16 mouse cellular contexts compared by ENCODE assay signal in the genomic region with DNA sequence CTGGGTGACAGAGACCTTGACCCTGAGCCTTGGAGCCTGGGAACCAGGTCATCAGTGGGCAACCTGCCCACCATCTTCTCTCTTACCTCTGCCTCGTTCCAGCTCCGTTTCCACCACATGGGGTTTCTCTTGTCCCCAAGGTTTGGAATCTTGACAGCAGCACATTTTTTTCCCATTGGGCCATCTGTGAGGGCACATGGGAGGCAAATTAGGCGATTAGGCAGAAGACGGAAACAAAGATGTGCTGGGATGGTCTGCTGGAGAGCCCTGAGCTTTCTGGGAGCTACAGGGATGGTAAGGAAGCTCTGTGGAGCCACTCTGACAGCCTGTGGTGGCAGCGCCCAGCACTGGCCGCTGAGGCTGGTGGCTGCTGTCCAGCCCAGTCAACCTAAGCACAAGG.
DNase-seq lines count a peak whose midpoint lies in the region; ATAC-seq and TF ChIP-seq lines count a peak whose summit lies in the region.
"Had no signal": no experiment of that assay in that cellular context is flagged by ENCODE, and none has a peak within 500 bp of the region (broad histone marks: within the 10 kb centered on the region; RNA-seq: fewer than 3 reads in every experiment).

No protein-coding gene starts in this region.

- no peak overlapping the region for H3K4me2 ChIP-seq in hindbrain, postnatal 0 days (ENCODE audit: low read depth, low read length)
- no peak overlapping the region for H3K4me2 ChIP-seq in hindbrain, embryonic 11.5 days (replicated peaks; ENCODE audit: low read depth, low read length)
- H3K4me2 ChIP-seq in midbrain, embryonic 13.5 days (replicated peaks) = no peak overlapping the region
- H3K4me2 ChIP-seq: forebrain, embryonic 12.5 days; hindbrain, embryonic 14.5 days; intestine, embryonic 15.5 days had no signal

- H3K27ac ChIP-seq in hindbrain, postnatal 0 days = no peak overlapping the region
- H3K27ac ChIP-seq in hindbrain, embryonic 11.5 days (ENCODE audit: low read depth, low read length) = no peak overlapping the region
- no peak overlapping the region for H3K27ac ChIP-seq in midbrain, embryonic 13.5 days
- H3K27ac ChIP-seq: forebrain, embryonic 12.5 days; hindbrain, embryonic 14.5 days; intestine, embryonic 15.5 days; stomach, postnatal 0 days had no signal

- WGBS in hindbrain, postnatal 0 days = 37% methylated on average over 6 of the region's 6 CpGs
- 70% methylated on average over 6 of the region's 6 CpGs for WGBS in hindbrain, embryonic 11.5 days
- 59% methylated on average over 6 of the region's 6 CpGs for WGBS in lung, adult 2 months
- 74% methylated on average over 6 of the region's 6 CpGs for WGBS in midbrain, embryonic 13.5 days

- no peaks in the 10 kb centered on the region for H3K27me3 ChIP-seq in hindbrain, postnatal 0 days (ENCODE audit: insufficient read depth, low read length)
- H3K27me3 ChIP-seq in hindbrain, embryonic 11.5 days (ENCODE audit: control insufficient read depth, insufficient read depth, low read length) = no peaks in the 10 kb centered on the region
- no peaks in the 10 kb centered on the region for H3K27me3 ChIP-seq in midbrain, embryonic 13.5 days
- H3K27me3 ChIP-seq: forebrain, embryonic 12.5 days; intestine, embryonic 15.5 days had no signal

- no peak for TF ChIP-seq CTCF in hindbrain, postnatal 0 days (IDR thresholded peaks at IDR 0.05; ENCODE audit: low read depth)
- no peak for TF ChIP-seq CTCF in lung, adult 2 months (IDR thresholded peaks at IDR 0.05; ENCODE audit: insufficient read depth, low read length)

- no peaks in the 10 kb centered on the region for H3K9me3 ChIP-seq in hindbrain, postnatal 0 days (ENCODE audit: low read length)
- H3K9me3 ChIP-seq in hindbrain, embryonic 11.5 days (ENCODE audit: control insufficient read depth, low read length) = no peaks in the 10 kb centered on the region
- no peaks in the 10 kb centered on the region for H3K9me3 ChIP-seq in midbrain, embryonic 13.5 days
- H3K9me3 ChIP-seq: forebrain, embryonic 12.5 days; intestine, embryonic 15.5 days had no signal

- TF ChIP-seq POLR2A in lung, adult 2 months (IDR thresholded peaks at IDR 0.05; ENCODE audit: borderline replicate concordance, extremely low read depth, low read depth, low read length) = no peak

- no peak for ATAC-seq in hindbrain, postnatal 0 days
- no peak for ATAC-seq in hindbrain, embryonic 11.5 days (ENCODE audit: low FRiP score)
- ATAC-seq in midbrain, embryonic 13.5 days = no peak
- ATAC-seq: intestine, embryonic 15.5 days; midbrain, embryonic 16.5 days had no signal

- DNase-seq in hindbrain, postnatal 0 days (ENCODE audit: low spot score) = peak; percentile 28
- DNase-seq in hindbrain, embryonic 11.5 days (ENCODE audit: low spot score) = no peak
- DNase-seq in Muller cell, postnatal 12 days (ENCODE audit: inconsistent ontology term) = peak; percentile 37
- DNase-seq in cerebellum, adult 11 months = peak; percentile 77
- peak; percentile 84 to 85 for DNase-seq in cerebellum, postnatal 10 days
- DNase-seq in lung, adult 2 months = no peak
- DNase-seq: adrenal gland, adult 2 months; layer of hippocampus, postnatal 36 days; liver; lung, postnatal 10 days had no signal

- peaks cover 13% of the 10 kb centered on the region for H3K4me1 ChIP-seq in hindbrain, postnatal 0 days (ENCODE audit: insufficient read depth, low read length)
- H3K4me1 ChIP-seq in hindbrain, embryonic 11.5 days (replicated peaks; ENCODE audit: control insufficient read depth, insufficient read depth, low read length) = no peaks in the 10 kb centered on the region
- H3K4me1 ChIP-seq in lung, adult 2 months (ENCODE audit: control insufficient read depth, insufficient read depth, low read length) = no peaks in the 10 kb centered on the region
- H3K4me1 ChIP-seq in midbrain, embryonic 13.5 days (replicated peaks) = no peaks in the 10 kb centered on the region
- H3K4me1 ChIP-seq: forebrain, embryonic 12.5 days; intestine, embryonic 15.5 days had no signal

- no peaks in the 10 kb centered on the region for H3K36me3 ChIP-seq in hindbrain, postnatal 0 days (ENCODE audit: insufficient read depth, low read length)
- H3K36me3 ChIP-seq in hindbrain, embryonic 11.5 days (ENCODE audit: control insufficient read depth, insufficient read depth, low read length) = no peaks in the 10 kb centered on the region
- no peaks in the 10 kb centered on the region for H3K36me3 ChIP-seq in midbrain, embryonic 13.5 days
- H3K36me3 ChIP-seq: forebrain, embryonic 12.5 days; intestine, embryonic 15.5 days had no signal

- H3K9ac ChIP-seq in hindbrain, postnatal 0 days (replicated peaks; ENCODE audit: low read length) = no peak overlapping the region
- no peak overlapping the region for H3K9ac ChIP-seq in hindbrain, embryonic 11.5 days (ENCODE audit: low read depth, low read length)
- no peak overlapping the region for H3K9ac ChIP-seq in midbrain, embryonic 13.5 days (replicated peaks)
- H3K9ac ChIP-seq: forebrain, embryonic 12.5 days; hindbrain, embryonic 14.5 days; intestine, embryonic 15.5 days had no signal

- H3K4me3 ChIP-seq in hindbrain, postnatal 0 days (ENCODE audit: low read length) = no peak overlapping the region
- no peak overlapping the region for H3K4me3 ChIP-seq in hindbrain, embryonic 11.5 days (ENCODE audit: low read depth, low read length)
- no peak overlapping the region for H3K4me3 ChIP-seq in lung, adult 2 months (replicated peaks; ENCODE audit: extremely low read depth, low read depth, low read length)
- H3K4me3 ChIP-seq in midbrain, embryonic 13.5 days (replicated peaks) = no peak overlapping the region
- H3K4me3 ChIP-seq: forebrain, embryonic 12.5 days; intestine, embryonic 15.5 days had no signal

Comparison
In these comparisons a context has a peak if more than half of its experiments do, and no peak if none do; other contexts are left out.
1. DNase-seq: peak in hindbrain, postnatal 0 days (single experiment), Muller cell, postnatal 12 days (single experiment), cerebellum, adult 11 months (single experiment) and cerebellum, postnatal 10 days (2 of 2); none in hindbrain, embryonic 11.5 days (single experiment) and lung, adult 2 months (single experiment).